Mouse (Mus musculus) liver, postnatal 0 days (tissue): ENCODE measurements around the gene Nupr1.

Source experiments
- CTCF ChIP-seq: sonication (generic); IDR thresholded peaks from 2 replicates; pipeline ENCODE4 v1.5.1; 2016; ENCODE audit warnings: antibody characterized with exemption, low read depth
- EP300 ChIP-seq: IDR thresholded peaks from 2 replicates; pipeline ENCODE4 v1.6.1; 2016; ENCODE audit warnings: antibody characterized with exemption, low read depth, mild to moderate bottlenecking

DNA sequence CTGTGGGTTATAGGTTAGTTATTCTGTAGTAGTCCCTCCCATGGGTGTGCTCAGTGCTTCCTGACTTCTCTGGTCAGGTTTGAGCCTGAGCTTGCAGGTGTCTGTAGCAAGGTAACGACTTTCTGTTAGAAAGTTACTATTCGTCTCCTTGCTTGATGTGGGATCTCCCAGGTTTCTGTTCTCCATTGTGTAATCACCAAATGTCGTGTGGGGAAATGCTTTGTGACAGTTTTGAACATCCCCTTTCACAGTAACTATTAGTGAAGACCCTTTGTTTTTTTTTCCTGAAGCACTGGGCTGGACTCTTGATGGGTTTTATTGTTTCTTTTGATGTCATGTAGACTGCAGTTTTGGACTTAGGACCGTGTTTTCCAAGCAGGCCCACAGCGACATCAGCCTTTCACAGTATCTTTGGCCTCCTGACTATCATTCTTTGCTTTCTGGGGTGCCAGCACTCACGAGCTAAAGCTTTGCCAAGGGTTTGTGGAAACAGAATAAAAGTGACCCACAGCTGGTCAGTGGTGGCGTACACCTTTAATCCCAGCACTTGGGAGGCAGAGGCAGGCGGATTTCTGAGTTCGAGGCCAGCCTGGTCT is 36.9 kb upstream of the Nupr1 start:
- TF ChIP-seq CTCF (no peak), EP300 (no peak)
